Mouse (Mus musculus): Measurements from ENCODE around the gene Irf1.

GRCm38 (mm10) chr11:53764581-53764980, 5.2 kb upstream of the Irf1 start:
- TF ChIP-seq POLR2A (IDR thresholded peaks at IDR 0.05; ENCODE audit: low read depth, low read length) (no peak), KAT2A (IDR thresholded peaks at IDR 0.05; ENCODE audit: insufficient replicate concordance, low read length) (no peak), MYC (IDR thresholded peaks at IDR 0.05; ENCODE audit: low read depth, low read length) (no peak), MAX (IDR thresholded peaks at IDR 0.05; ENCODE audit: low read length) (no peak), CTCF (conservative IDR thresholded peaks at IDR 0.05 in 1 of 2, IDR thresholded peaks at IDR 0.05 in 1 of 2; ENCODE audit: low read depth in 2 of 2, low read length in 2 of 2) (no peak), TBP (conservative IDR thresholded peaks at IDR 0.05; ENCODE audit: low read depth, low read length) (no peak), CHD1 (IDR thresholded peaks at IDR 0.05; ENCODE audit: low read depth, low read length) (no peak)
